In the genomic region with DNA sequence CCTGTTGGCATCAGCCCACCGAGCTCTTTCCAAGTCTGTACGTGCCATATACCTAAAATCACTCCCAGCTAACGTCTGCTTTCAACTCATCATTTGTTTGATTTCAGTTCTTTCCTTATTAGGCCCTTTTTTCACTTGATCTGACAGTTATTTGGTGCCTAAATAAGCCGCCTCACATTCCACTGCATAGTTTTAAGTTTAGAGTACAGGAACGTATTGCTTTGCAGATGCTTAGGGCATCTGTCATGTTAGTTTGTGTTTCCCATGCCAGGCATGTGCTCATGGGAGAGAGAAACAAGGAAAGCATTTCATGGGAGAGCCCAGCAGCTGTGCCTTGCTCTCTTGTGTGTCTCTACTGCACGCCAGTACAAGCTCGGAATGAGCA, we compare ENCODE assay signal across 15 mouse cellular contexts. TPM values are rescaled to one million over a fixed set of nuclear protein-coding genes. Genes with fewer than 3 reads are reported as not detected.
A peak's percentile ranks its signal among the peaks of the same experiment; 100 is the strongest.
DNase-seq lines count a peak whose midpoint lies in the region; ATAC-seq and TF ChIP-seq lines count a peak whose summit lies in the region.
"Had no signal": no experiment of that assay in that cellular context is flagged by ENCODE, and none has a peak within 500 bp of the region (broad histone marks: within the 10 kb centered on the region; RNA-seq: fewer than 3 reads in every experiment).

No protein-coding gene starts in this region.

- H3K4me3 ChIP-seq in gastrocnemius, adult 2 months: no peak overlapping the region
- H3K4me3 ChIP-seq in lung, postnatal 0 days (ENCODE audit: low read depth, low read length): no peak overlapping the region
- no peak overlapping the region for H3K4me3 ChIP-seq in intestine, postnatal 0 days (ENCODE audit: low read depth, low read length)
- no peak overlapping the region for H3K4me3 ChIP-seq in stomach, embryonic 16.5 days (replicated peaks; ENCODE audit: low read length)
- H3K4me3 ChIP-seq: midbrain, embryonic 15.5 days had no signal

- intact Hi-C loops in gastrocnemius, adult 2 months (cut with DNase I): no loop called here
- intact Hi-C loops in gastrocnemius, postnatal 14 days (cut with DNase I; ENCODE audit: low total_unique reads): no loop called here

- WGBS in lung, postnatal 0 days: 47% methylated on average over 7 of the region's 7 CpGs
- WGBS in intestine, postnatal 0 days: 68% methylated on average over 7 of the region's 7 CpGs
- 47% methylated on average over 7 of the region's 7 CpGs for WGBS in stomach, embryonic 16.5 days

- no peaks in the 10 kb centered on the region for H3K36me3 ChIP-seq in lung, postnatal 0 days (ENCODE audit: insufficient read depth, low read length)
- no peaks in the 10 kb centered on the region; the same call in 1 of the 2 replicates for H3K36me3 ChIP-seq in intestine, postnatal 0 days (ENCODE audit: control insufficient read depth, insufficient read depth)
- no peaks in the 10 kb centered on the region for H3K36me3 ChIP-seq in stomach, embryonic 16.5 days (ENCODE audit: control insufficient read depth, insufficient read depth, low read length)
- H3K36me3 ChIP-seq: midbrain, embryonic 15.5 days had no signal

- no peak overlapping the region for H3K9ac ChIP-seq in lung, postnatal 0 days (replicated peaks; ENCODE audit: low read depth)
- H3K9ac ChIP-seq in intestine, postnatal 0 days (ENCODE audit: low read depth, low read length): no peak overlapping the region
- H3K9ac ChIP-seq in stomach, embryonic 16.5 days (ENCODE audit: low read length): no peak overlapping the region
- H3K9ac ChIP-seq: midbrain, embryonic 15.5 days had no signal

- no peaks in the 10 kb centered on the region for H3K9me3 ChIP-seq in lung, postnatal 0 days (ENCODE audit: low read length)
- H3K9me3 ChIP-seq in intestine, postnatal 0 days (ENCODE audit: control insufficient read depth): no peaks in the 10 kb centered on the region
- H3K9me3 ChIP-seq in stomach, embryonic 16.5 days (replicated peaks; ENCODE audit: control insufficient read depth, low read length): no peaks in the 10 kb centered on the region
- H3K9me3 ChIP-seq: midbrain, embryonic 15.5 days had no signal

- H3K4me2 ChIP-seq in lung, postnatal 0 days (replicated peaks; ENCODE audit: low read depth, low read length): no peak overlapping the region
- no peak overlapping the region for H3K4me2 ChIP-seq in intestine, postnatal 0 days (replicated peaks; ENCODE audit: low read depth)
- no peak overlapping the region for H3K4me2 ChIP-seq in stomach, embryonic 16.5 days (ENCODE audit: low read depth, low read length)
- H3K4me2 ChIP-seq: heart, embryonic 11.5 days; midbrain, embryonic 15.5 days had no signal

- no peaks in the 10 kb centered on the region for H3K27me3 ChIP-seq in lung, postnatal 0 days (replicated peaks; ENCODE audit: insufficient read depth, low read length)
- no peaks in the 10 kb centered on the region for H3K27me3 ChIP-seq in intestine, postnatal 0 days (replicated peaks; ENCODE audit: control insufficient read depth, insufficient read depth, low read length)
- no peaks in the 10 kb centered on the region for H3K27me3 ChIP-seq in stomach, embryonic 16.5 days (ENCODE audit: control insufficient read depth, insufficient read depth, low read length)
- H3K27me3 ChIP-seq: midbrain, embryonic 15.5 days had no signal

- H3K4me1 ChIP-seq in lung, postnatal 0 days (ENCODE audit: insufficient read depth, low read depth, low read length): peaks cover 10% of the 10 kb centered on the region; the same call in 1 of the 2 replicates
- H3K4me1 ChIP-seq in intestine, postnatal 0 days (replicated peaks; ENCODE audit: control insufficient read depth, insufficient read depth, low read length): no peaks in the 10 kb centered on the region
- peaks cover 26% of the 10 kb centered on the region for H3K4me1 ChIP-seq in stomach, embryonic 16.5 days (ENCODE audit: control insufficient read depth, insufficient read depth, low read length)
- H3K4me1 ChIP-seq: midbrain, embryonic 15.5 days had no signal

- no peak for DNase-seq in gastrocnemius, adult 2 months
- DNase-seq in gastrocnemius, postnatal 14 days: no peak
- peak; percentile 81 for DNase-seq in lung, postnatal 0 days (ENCODE audit: low spot score)
- DNase-seq in lung, postnatal 14 days: no peak
- no peak for DNase-seq in embryo, embryonic 9.5 days (ENCODE audit: extremely low spot score)
- DNase-seq in kidney, postnatal 14 days: no peak
- DNase-seq: cerebellum, adult 9-11 months; kidney, postnatal 25 days; thymus, adult 2 months had no signal

- no peak for TF ChIP-seq CTCF in gastrocnemius, adult 2 months (IDR thresholded peaks at IDR 0.05)
- no peak for TF ChIP-seq CTCF in lung, postnatal 0 days (IDR thresholded peaks at IDR 0.05)
- TF ChIP-seq CTCF in intestine, postnatal 0 days (IDR thresholded peaks at IDR 0.05; ENCODE audit: low read depth): no peak

- peak overlapping the region; percentile 16; the same call in 1 of the 2 replicates for H3K27ac ChIP-seq in gastrocnemius, adult 2 months
- H3K27ac ChIP-seq in lung, postnatal 0 days (ENCODE audit: low read length): peak overlapping the region; percentile 11; the same call in 1 of the 2 replicates
- no peak overlapping the region for H3K27ac ChIP-seq in intestine, postnatal 0 days (ENCODE audit: low read depth, low read length)
- H3K27ac ChIP-seq in stomach, embryonic 16.5 days (ENCODE audit: low read length): peak overlapping the region; percentile 68
- H3K27ac ChIP-seq: midbrain, embryonic 15.5 days had no signal

- peak; percentile 70 for TF ChIP-seq EP300 in lung, postnatal 0 days (IDR thresholded peaks at IDR 0.05)

- peak; percentile 22 for ATAC-seq in lung, postnatal 0 days
- 0 out of 2 replicates have a peak, but pooled peaks have one; percentile 28 for ATAC-seq in intestine, postnatal 0 days
- peak; percentile 38 for ATAC-seq in stomach, embryonic 16.5 days (ENCODE audit: insufficient read depth, low FRiP score)
- ATAC-seq: activated CD4-positive, CD25-positive, alpha-beta regulatory T cell, adult 4 months; midbrain, embryonic 15.5 days had no signal

RNA-seq across cellular contexts. Expression of gene Antxr1, which starts 50.3 kb away (rescaled TPM):
- total RNA-seq in gastrocnemius, adult 2 months (2021): 10 to 100 TPM in 1 of 2 experiments, 1 to 10 TPM in 1; 6.2 to 15.9 TPM
- total RNA-seq in gastrocnemius, postnatal 14 days (2021): 10 to 100 TPM; 26.6 to 37.9 TPM
- 11.7 and 13.9 TPM in 2 replicates for polyA plus RNA-seq in lung, postnatal 0 days (2015; fragmentation: Nextera tagmentation; extraction: Ambion mirVana)
- polyA plus RNA-seq in intestine, postnatal 0 days (2015; fragmentation: Nextera tagmentation; extraction: Ambion mirVana): 4.9 TPM in 2 replicates
- 7.8 and 8.0 TPM in 2 replicates for polyA plus RNA-seq in stomach, embryonic 16.5 days (2015; fragmentation: Nextera tagmentation; extraction: Ambion mirVana)
- total RNA-seq: MEL had no signal
